ENCODE assay signal across 8 mouse cellular contexts in the genomic region with DNA sequence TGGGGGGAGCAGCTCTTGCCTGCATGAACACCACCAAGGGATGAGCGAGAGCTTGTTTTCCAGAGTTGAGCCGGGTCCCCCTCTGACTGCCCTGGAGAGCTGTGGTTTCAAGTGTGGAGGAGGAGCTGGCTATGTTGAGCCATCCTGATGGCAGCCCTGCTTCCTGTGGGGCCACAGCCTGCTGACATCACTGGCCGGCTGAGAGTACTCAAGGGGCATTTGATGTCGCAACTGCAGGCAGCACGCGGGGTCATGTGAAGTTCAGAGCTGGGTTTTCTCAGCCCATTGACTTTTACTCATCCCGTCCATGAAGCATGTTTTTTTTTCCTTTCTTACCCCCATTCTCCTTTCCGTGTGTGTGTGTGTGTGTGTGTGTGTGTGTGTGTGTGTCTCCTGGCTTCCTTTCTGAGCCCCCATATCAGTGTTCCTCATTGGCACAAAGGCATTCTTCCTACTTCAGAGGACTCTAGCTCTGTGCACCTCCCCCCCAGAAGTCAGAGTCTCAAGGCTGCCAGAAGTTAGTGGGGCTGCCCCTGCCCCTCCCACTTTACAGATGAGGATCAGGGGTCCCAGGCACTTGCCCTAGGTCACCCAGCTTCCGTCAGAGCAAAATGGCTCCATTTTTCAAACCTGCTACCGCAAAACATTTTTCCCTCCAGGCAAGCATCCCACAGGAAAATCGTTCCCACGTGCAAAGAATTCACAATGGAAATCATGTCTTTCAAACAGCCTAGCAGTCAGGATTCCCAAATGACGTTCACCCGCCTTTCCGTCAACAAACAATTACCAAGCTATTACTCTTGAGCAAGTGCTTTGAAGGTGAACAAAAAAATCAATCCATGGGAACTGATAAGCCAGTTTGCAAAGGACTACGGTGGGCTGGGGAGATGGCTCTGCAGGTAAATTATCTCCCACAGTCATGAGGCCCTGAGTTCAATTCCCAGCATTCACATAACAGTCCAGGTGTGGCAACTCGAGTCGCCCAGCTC. TPM values are rescaled to one million over a fixed set of nuclear protein-coding genes. Genes with fewer than 3 reads are reported as not detected.
DNase-seq lines count a peak whose midpoint lies in the region; ATAC-seq and TF ChIP-seq lines count a peak whose summit lies in the region.

No protein-coding gene starts in this region.

- peak; percentile 15 for ATAC-seq in CD4-positive, CD25-positive, alpha-beta regulatory T cell, adult 4 months
- ATAC-seq in lung, embryonic 14.5 days (ENCODE audit: insufficient read depth): peak; percentile 78
- ATAC-seq in stomach, embryonic 14.5 days (ENCODE audit: insufficient number of reproducible peaks, insufficient read depth, low FRiP score, low read depth): peak; percentile 31; the same call in 1 of the 2 replicates

- H3K9me3 ChIP-seq in lung, embryonic 14.5 days (ENCODE audit: low read depth, low read length): no peaks in the 10 kb centered on the region
- no peaks in the 10 kb centered on the region for H3K9me3 ChIP-seq in stomach, embryonic 14.5 days (ENCODE audit: control insufficient read depth, low read depth, low read length)

- H3K27me3 ChIP-seq in lung, embryonic 14.5 days (ENCODE audit: insufficient read depth, low read length): no peaks in the 10 kb centered on the region
- no peaks in the 10 kb centered on the region for H3K27me3 ChIP-seq in stomach, embryonic 14.5 days (ENCODE audit: control insufficient read depth, insufficient read depth, low read length)

- H3K9ac ChIP-seq in lung, embryonic 14.5 days: no peak overlapping the region; the same call in 1 of the 2 replicates
- H3K9ac ChIP-seq in stomach, embryonic 14.5 days (replicated peaks; ENCODE audit: low read depth, low read length): no peak overlapping the region

- peak overlapping the region; percentile 45 for H3K4me2 ChIP-seq in lung, embryonic 14.5 days
- H3K4me2 ChIP-seq in stomach, embryonic 14.5 days (replicated peaks; ENCODE audit: low read depth, low read length): 0 out of 2 replicates have a peak overlapping the region, but pooled peaks have one; percentile 7

- H3K4me1 ChIP-seq in lung, embryonic 14.5 days (ENCODE audit: insufficient read depth): peaks cover 50% of the 10 kb centered on the region
- H3K4me1 ChIP-seq in stomach, embryonic 14.5 days (ENCODE audit: control insufficient read depth, insufficient read depth, low read length): peaks cover 24% of the 10 kb centered on the region

- H3K27ac ChIP-seq in lung, embryonic 14.5 days (ENCODE audit: low read depth): peak overlapping the region; percentile 81
- H3K27ac ChIP-seq in stomach, embryonic 14.5 days (ENCODE audit: low read length): peak overlapping the region; percentile 44; the same call in 1 of the 2 replicates

- 7% methylated on average over 17 of the region's 18 CpGs for WGBS in lung, embryonic 14.5 days
- 13% methylated on average over 18 of the region's 18 CpGs for WGBS in stomach, embryonic 14.5 days

- TF ChIP-seq CTCF in lung, embryonic 14.5 days (IDR thresholded peaks at IDR 0.05; ENCODE audit: low read depth): no peak

- H3K4me3 ChIP-seq in lung, embryonic 14.5 days (ENCODE audit: low read depth, low read length): no peak overlapping the region
- no peak overlapping the region for H3K4me3 ChIP-seq in stomach, embryonic 14.5 days (ENCODE audit: low read depth, low read length)

- peak; percentile 82 for DNase-seq in adrenal gland, adult 8-10 months
- DNase-seq in gastrocnemius, postnatal 4 days (ENCODE audit: low spot score in 2 of 2): peak; percentile 30 to 47
- DNase-seq in kidney, adult 11 months: peak; percentile 84
- peak; percentile 93 for DNase-seq in lung, embryonic 14.5 days
- DNase-seq in right cerebral cortex, adult 18-20 months: no peak
- DNase-seq in thymus, postnatal 36 days: no peak

- H3K36me3 ChIP-seq in lung, embryonic 14.5 days (ENCODE audit: insufficient read depth): peaks cover 5% of the 10 kb centered on the region; the same call in 1 of the 2 replicates
- no peaks in the 10 kb centered on the region for H3K36me3 ChIP-seq in stomach, embryonic 14.5 days (ENCODE audit: control insufficient read depth, insufficient read depth, low read length)

RNA-seq across cellular contexts. Expression of gene Smad3, which starts 41.4 kb away (rescaled TPM):
- 10 to 100 TPM; 15.6 to 36.9 TPM for polyA plus RNA-seq in CD4-positive, CD25-positive, alpha-beta regulatory T cell, adult 4 months (2017; shearing (Covaris generic))
- total RNA-seq in adrenal gland, adult 8-10 months (2022): 10 to 100 TPM; 27.0 to 49.6 (median 37.1) TPM
- total RNA-seq in gastrocnemius, postnatal 4 days (2021): 10 to 100 TPM; 42.9 to 44.6 TPM
- polyA plus RNA-seq in lung, embryonic 14.5 days (2014; fragmentation: Nextera tagmentation; extraction: Ambion mirVana): 16.1 and 16.4 TPM in 2 replicates
- polyA plus RNA-seq in stomach, embryonic 14.5 days (2014; fragmentation: Nextera tagmentation; extraction: Ambion mirVana): 16.5 and 17.3 TPM in 2 replicates

Comparison
In these comparisons a context has a peak if more than half of its experiments do, and no peak if none do; other contexts are left out.
1. ATAC-seq: peak in every context shown above with its lines; median percentile 78 in lung, embryonic 14.5 days; 31 in stomach, embryonic 14.5 days; 15 in CD4-positive, CD25-positive, alpha-beta regulatory T cell, adult 4 months.
2. DNase-seq: peak in adrenal gland, adult 8-10 months (single experiment), gastrocnemius, postnatal 4 days (2 of 2), kidney, adult 11 months (single experiment) and lung, embryonic 14.5 days (single experiment); none in right cerebral cortex, adult 18-20 months (single experiment) and thymus, postnatal 36 days (0 of 2).